Mouse (Mus musculus) midbrain, embryonic 13.5 days (tissue): ENCODE measurements at regions not wholly inside any gene's neighbourhood (a gene's known extent, or its start where the extent isn't known, plus 50 kb on each side); places are given as distances from the start of the nearest gene placed in this dataset.

Experiments used
- ATAC-seq: fragments of 200-750 bp; cut with Nextera tagmentation; 2 replicates; pipeline ENCODE4 v1.8.0; 2017; ENCODE audit warnings: mild to moderate bottlenecking, moderate TSS enrichment, moderate library complexity
- H3K27ac ChIP-seq: fragments of 300-500 bp; sonication (generic); 2 replicates; pipeline ENCODE4 v1.5.1; 2015; ENCODE audit warnings: inconsistent platforms, mild to moderate bottlenecking, moderate library complexity
- H3K27me3 ChIP-seq: fragments of 300-500 bp; sonication (generic); 2 replicates; pipeline ENCODE4 v1.6.1; 2015; ENCODE audit warnings: mild to moderate bottlenecking, inconsistent platforms
- H3K36me3 ChIP-seq: fragments of 300-500 bp; sonication (generic); 2 replicates; pipeline ENCODE4 v1.6.1; 2015; ENCODE audit warnings: mild to moderate bottlenecking, inconsistent platforms
- H3K4me1 ChIP-seq: fragments of 300-500 bp; sonication (generic); replicated peaks from 2 replicates; pipeline ENCODE4 v1.6.1; 2015; ENCODE audit warnings: inconsistent platforms
- H3K4me2 ChIP-seq: fragments of 300-500 bp; sonication (generic); replicated peaks from 2 replicates; pipeline ENCODE4 v1.6.1; 2015; ENCODE audit warnings: moderate library complexity, mild to moderate bottlenecking, inconsistent platforms
- H3K4me3 ChIP-seq: fragments of 300-500 bp; sonication (generic); replicated peaks from 2 replicates; pipeline ENCODE4 v1.5.1; 2015; ENCODE audit warnings: mild to moderate bottlenecking, inconsistent platforms
- H3K9ac ChIP-seq: fragments of 300-500 bp; sonication (generic); replicated peaks from 2 replicates; pipeline ENCODE4 v1.6.1; 2015; ENCODE audit warnings: mild to moderate bottlenecking, inconsistent platforms
- H3K9me3 ChIP-seq: fragments of 300-500 bp; sonication (generic); 2 replicates; pipeline ENCODE4 v1.6.1; 2016; ENCODE audit warnings: mild to moderate bottlenecking, inconsistent platforms
- WGBS: fragments of 180-500 bp; shearing (Covaris S2); methylation state at CpG from one replicate; pipeline ENCODE4 v1.1.7; 2015; 5-methylcytosine and 5-hydroxymethylcytosine counted together

DNA sequence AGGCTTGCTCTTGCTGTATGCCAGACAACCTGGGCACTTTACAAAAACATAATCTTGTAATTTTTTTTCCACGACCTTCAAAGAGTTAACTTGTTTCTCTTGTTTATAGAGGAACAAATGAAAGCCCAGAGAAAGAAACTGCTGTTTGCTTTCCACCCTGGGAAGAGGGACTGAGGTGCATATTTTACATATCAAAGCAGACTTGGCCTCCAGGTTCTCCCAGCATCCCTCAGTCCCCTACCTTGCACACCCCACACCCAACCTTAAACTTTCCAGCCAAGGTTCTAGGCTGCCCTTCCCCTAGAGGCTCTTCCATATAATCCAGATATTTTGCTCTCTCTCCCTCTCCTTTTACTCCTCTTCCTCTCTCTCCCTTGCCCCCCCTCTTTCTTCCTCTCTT is 226.0 kb upstream of the Sall1 start:
- Histone ChIP-seq H3K9me3 (peaks cover 7% of the 10 kb centered on the region), H3K4me2 (no peak overlapping the region), H3K27ac (no peak overlapping the region), H3K36me3 (0 out of 2 replicates have a peak, but pooled peaks cover 4% of the 10 kb centered on the region), H3K9ac (no peak overlapping the region), H3K4me1 (peaks cover 29% of the 10 kb centered on the region), H3K4me3 (no peak overlapping the region), H3K27me3 (peaks cover 6% of the 10 kb centered on the region; the same call in 1 of the 2 replicates)
- 19% methylated on average over 1 of the region's 1 CpGs for WGBS
- ATAC-seq = no peak

- 78% methylated on average over 15 of the region's 15 CpGs for WGBS
- 0 out of 2 replicates have a peak, but pooled peaks cover 4% of the 10 kb centered on the region for H3K36me3 ChIP-seq
- no peak overlapping the region for H3K4me3 ChIP-seq
- no peak overlapping the region for H3K27ac ChIP-seq
- no peak overlapping the region for H3K4me2 ChIP-seq
- no peak overlapping the region for H3K9ac ChIP-seq
- peaks cover 12% of the 10 kb centered on the region for H3K9me3 ChIP-seq
- ATAC-seq = no peak
- no peaks in the 10 kb centered on the region for H3K4me1 ChIP-seq
- no peaks in the 10 kb centered on the region for H3K27me3 ChIP-seq
These were observed 217.3 kb upstream of the Sall1 start for GRCm38 (mm10) chr8:89261163-89261812.

GRCm38 (mm10) chr8:89259881-89260280 is 215.9 kb upstream of the Sall1 start:
- WGBS = 88% methylated on average over 5 of the region's 5 CpGs
- Histone ChIP-seq H3K27ac (no peak overlapping the region), H3K9me3 (peaks cover 4% of the 10 kb centered on the region), H3K36me3 (no peaks in the 10 kb centered on the region), H3K9ac (no peak overlapping the region), H3K27me3 (no peaks in the 10 kb centered on the region), H3K4me2 (no peak overlapping the region), H3K4me1 (no peaks in the 10 kb centered on the region), H3K4me3 (no peak overlapping the region)
- no peak for ATAC-seq

DNA sequence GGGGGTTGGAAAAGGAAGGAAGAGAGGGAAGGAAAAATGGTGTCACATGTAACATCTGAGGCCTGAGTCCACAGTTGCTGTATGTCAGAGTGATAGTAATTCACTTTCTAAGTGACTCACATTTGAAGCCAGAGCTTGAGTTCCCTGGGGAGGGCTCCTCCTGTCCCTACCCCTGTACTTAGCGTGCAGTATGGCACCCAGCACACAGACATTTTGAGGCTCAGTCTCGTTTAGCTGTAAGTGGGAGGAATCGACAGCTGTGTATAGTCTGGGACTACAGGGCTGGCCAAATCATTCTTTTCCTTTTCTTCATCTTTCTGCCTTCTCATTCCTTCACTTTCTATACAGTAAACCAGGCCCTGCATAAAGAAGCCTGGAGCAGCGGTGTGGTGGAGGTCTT is 202.4 kb upstream of the Sall1 start:
- Histone ChIP-seq H3K9me3 (no peaks in the 10 kb centered on the region), H3K9ac (no peak overlapping the region), H3K27ac (no peak overlapping the region), H3K4me3 (no peak overlapping the region), H3K4me1 (peaks cover 25% of the 10 kb centered on the region), H3K27me3 (peaks cover 36% of the 10 kb centered on the region), H3K36me3 (no peaks in the 10 kb centered on the region), H3K4me2 (no peak overlapping the region)
- 77% methylated on average over 4 of the region's 4 CpGs for WGBS
- no peak for ATAC-seq

GRCm38 (mm10) chr8:89245131-89245751 is 201.3 kb upstream of the Sall1 start:
- H3K27me3 ChIP-seq = peaks cover 44% of the 10 kb centered on the region
- H3K9me3 ChIP-seq = no peaks in the 10 kb centered on the region
- peak; percentile 71 for ATAC-seq
- peak overlapping the region; percentile 42 for H3K4me2 ChIP-seq
- peak overlapping the region; percentile 7 for H3K4me3 ChIP-seq
- H3K36me3 ChIP-seq = no peaks in the 10 kb centered on the region
- peak overlapping the region; percentile 1 for H3K9ac ChIP-seq
- no peak overlapping the region for H3K27ac ChIP-seq
- WGBS = 9% methylated on average over 25 of the region's 25 CpGs
- peaks cover 25% of the 10 kb centered on the region for H3K4me1 ChIP-seq

DNA sequence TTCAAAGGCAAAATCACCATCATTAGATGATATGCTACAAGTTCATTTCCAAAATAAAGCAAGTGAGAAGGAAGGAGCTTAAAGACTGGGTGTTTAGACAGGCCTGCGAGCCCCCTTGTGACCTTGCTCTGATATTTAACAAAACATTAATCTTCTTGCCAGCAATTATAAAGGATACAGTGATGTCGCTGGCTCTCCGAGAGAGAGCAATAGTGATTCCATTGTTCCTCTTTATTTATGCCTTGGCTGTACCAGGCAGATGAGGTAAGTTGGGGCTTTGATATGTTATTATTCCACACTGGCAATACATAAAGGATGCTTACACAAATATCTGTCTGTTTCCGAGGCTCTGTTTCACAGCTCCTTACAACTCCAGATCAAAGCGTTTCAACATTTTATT is 197.7 kb upstream of the Sall1 start:
- H3K4me3 ChIP-seq = no peak overlapping the region
- H3K9ac ChIP-seq = no peak overlapping the region
- no peak overlapping the region for H3K4me2 ChIP-seq
- no peak overlapping the region for H3K27ac ChIP-seq
- 13% methylated on average over 5 of the region's 5 CpGs for WGBS
- peaks cover 25% of the 10 kb centered on the region for H3K4me1 ChIP-seq
- no peak for ATAC-seq
- H3K36me3 ChIP-seq = no peaks in the 10 kb centered on the region
- peaks cover 36% of the 10 kb centered on the region for H3K27me3 ChIP-seq
- no peaks in the 10 kb centered on the region for H3K9me3 ChIP-seq

GRCm38 (mm10) chr8:89239626-89240025 is 195.7 kb upstream of the Sall1 start:
- Histone ChIP-seq H3K27ac (no peak overlapping the region), H3K9me3 (no peaks in the 10 kb centered on the region), H3K4me1 (peaks cover 17% of the 10 kb centered on the region), H3K4me3 (no peak overlapping the region), H3K27me3 (peaks cover 31% of the 10 kb centered on the region), H3K4me2 (no peak overlapping the region), H3K36me3 (no peaks in the 10 kb centered on the region), H3K9ac (no peak overlapping the region)
- ATAC-seq = no peak
- WGBS = 85% methylated on average over 2 of the region's 2 CpGs

DNA sequence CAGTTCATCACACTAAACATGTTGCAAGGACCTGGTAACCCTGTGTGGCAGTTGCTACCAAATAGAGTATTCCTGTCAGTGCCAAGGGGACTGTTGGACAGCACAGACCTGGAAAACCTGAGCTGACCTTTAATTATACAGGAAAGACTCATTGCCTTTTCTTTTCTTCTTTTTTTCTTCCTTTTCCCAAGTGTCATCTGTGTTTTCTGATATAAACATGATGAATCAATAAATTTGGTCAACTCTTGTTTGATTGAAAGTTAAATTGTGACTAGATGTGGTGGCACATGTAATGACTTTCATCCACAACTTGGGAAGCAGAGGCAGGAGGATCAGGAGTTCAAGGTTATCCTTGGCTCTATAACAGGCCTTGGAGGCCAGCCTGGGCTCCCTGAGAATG is 190.1 kb upstream of the Sall1 start:
- Histone ChIP-seq H3K4me2 (no peak overlapping the region), H3K36me3 (no peaks in the 10 kb centered on the region), H3K27ac (no peak overlapping the region), H3K27me3 (no peaks in the 10 kb centered on the region), H3K9me3 (no peaks in the 10 kb centered on the region), H3K4me3 (no peak overlapping the region), H3K4me1 (no peaks in the 10 kb centered on the region), H3K9ac (no peak overlapping the region)
- no peak for ATAC-seq

DNA sequence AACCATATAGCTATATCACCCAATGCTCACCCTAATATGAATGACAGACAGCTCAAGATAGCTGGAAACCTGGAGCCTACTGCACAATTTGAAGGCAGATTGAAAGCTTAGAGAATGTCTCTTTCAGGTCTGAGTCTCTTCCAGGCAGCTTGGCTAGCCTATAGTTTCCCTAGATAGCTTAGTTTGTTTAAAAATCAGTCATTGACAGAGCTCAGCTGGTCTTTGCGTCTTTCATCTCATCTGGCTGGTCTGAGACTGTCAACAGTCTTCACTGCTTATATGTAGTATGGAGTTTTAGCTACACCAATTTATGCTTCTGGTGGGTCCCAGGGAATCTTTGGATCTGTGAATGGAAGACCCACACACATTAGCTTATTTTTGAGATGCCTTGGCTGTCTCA is 188.4 kb upstream of the Sall1 start:
- Histone ChIP-seq H3K4me1 (no peaks in the 10 kb centered on the region), H3K36me3 (no peaks in the 10 kb centered on the region), H3K4me3 (no peak overlapping the region), H3K27me3 (no peaks in the 10 kb centered on the region), H3K9me3 (no peaks in the 10 kb centered on the region), H3K4me2 (no peak overlapping the region), H3K9ac (no peak overlapping the region), H3K27ac (no peak overlapping the region)
- WGBS = 97% methylated on average over 1 of the region's 1 CpGs
- no peak for ATAC-seq

GRCm38 (mm10) chr8:89229144-89229543 is 185.2 kb upstream of the Sall1 start:
- H3K4me3 ChIP-seq = no peak overlapping the region
- 81% methylated on average over 3 of the region's 3 CpGs for WGBS
- no peaks in the 10 kb centered on the region for H3K36me3 ChIP-seq
- no peak overlapping the region for H3K4me2 ChIP-seq
- ATAC-seq = no peak
- no peaks in the 10 kb centered on the region for H3K9me3 ChIP-seq
- H3K27me3 ChIP-seq = no peaks in the 10 kb centered on the region
- H3K27ac ChIP-seq = no peak overlapping the region
- H3K9ac ChIP-seq = no peak overlapping the region
- no peaks in the 10 kb centered on the region for H3K4me1 ChIP-seq

DNA sequence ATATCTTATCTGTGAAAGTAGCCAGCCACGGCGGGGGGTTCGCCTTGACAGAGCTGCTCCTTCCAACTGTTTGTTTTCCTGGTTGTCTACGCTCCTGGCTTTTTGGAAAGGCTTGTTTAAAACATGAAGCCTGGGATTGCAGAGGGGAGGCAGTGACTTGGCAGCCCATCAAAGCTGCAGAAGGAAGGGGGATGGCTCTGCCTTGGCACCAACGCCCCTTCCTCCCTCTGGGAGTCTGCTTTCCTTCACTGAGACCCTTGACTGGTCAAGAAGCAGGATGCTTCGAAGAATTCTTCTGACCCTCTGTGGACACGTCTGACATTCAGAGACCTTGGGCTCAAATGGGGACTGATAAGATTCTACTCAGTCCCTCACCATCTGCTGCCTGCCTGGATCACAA is 176.9 kb upstream of the Sall1 start:
- no peak overlapping the region for H3K4me2 ChIP-seq
- no peaks in the 10 kb centered on the region for H3K27me3 ChIP-seq
- H3K4me1 ChIP-seq = 0 out of 2 replicates have a peak, but pooled peaks cover 3% of the 10 kb centered on the region
- H3K4me3 ChIP-seq = no peak overlapping the region
- WGBS = 84% methylated on average over 7 of the region's 7 CpGs
- no peaks in the 10 kb centered on the region for H3K36me3 ChIP-seq
- no peak overlapping the region for H3K9ac ChIP-seq
- ATAC-seq = no peak
- H3K9me3 ChIP-seq = no peaks in the 10 kb centered on the region
- H3K27ac ChIP-seq = no peak overlapping the region

- Histone ChIP-seq H3K4me3 (no peak overlapping the region), H3K4me2 (no peak overlapping the region), H3K27ac (no peak overlapping the region), H3K36me3 (no peaks in the 10 kb centered on the region), H3K27me3 (no peaks in the 10 kb centered on the region), H3K9me3 (no peaks in the 10 kb centered on the region), H3K4me1 (0 out of 2 replicates have a peak, but pooled peaks cover 3% of the 10 kb centered on the region), H3K9ac (no peak overlapping the region)
- WGBS = 95% methylated on average over 2 of the region's 2 CpGs
- no peak for ATAC-seq
These were observed 176.4 kb upstream of the Sall1 start for GRCm38 (mm10) chr8:89220381-89220780.

- H3K36me3 ChIP-seq = no peaks in the 10 kb centered on the region
- no peak for ATAC-seq
- 91% methylated on average over 7 of the region's 7 CpGs for WGBS
- no peaks in the 10 kb centered on the region for H3K27me3 ChIP-seq
- no peak overlapping the region for H3K27ac ChIP-seq
- H3K4me2 ChIP-seq = no peak overlapping the region
- no peak overlapping the region for H3K9ac ChIP-seq
- no peaks in the 10 kb centered on the region for H3K9me3 ChIP-seq
- no peak overlapping the region for H3K4me3 ChIP-seq
- H3K4me1 ChIP-seq = 0 out of 2 replicates have a peak, but pooled peaks cover 3% of the 10 kb centered on the region
These were observed 175.2 kb upstream of the Sall1 start for GRCm38 (mm10) chr8:89219156-89219555.
